Mouse (Mus musculus) kidney, adult 2 months (tissue): Measurements from ENCODE around the gene Gm28372. TPM values are rescaled to one million over a fixed set of nuclear protein-coding genes. Genes with fewer than 3 reads are reported as not detected.
A peak's percentile ranks its signal among the peaks of the same experiment; 100 is the strongest.

Source experiments
- DNase-seq: peaks from one replicate; pipeline ENCODE4 v3.0.0; 2021
- H3K27ac ChIP-seq: fragments of 200-500 bp; 2 replicates; pipeline ENCODE4 v1.5.1; 2012; ENCODE audit warnings: low read depth, low read length, control low read depth, inconsistent platforms; ENCODE audit not compliant: insufficient read depth
- H3K27me3 ChIP-seq: fragments of 200-500 bp; replicated peaks from 2 replicates; pipeline ENCODE4 v1.6.1; 2012; ENCODE audit warnings: mild to moderate bottlenecking, moderate library complexity, low read length, inconsistent platforms; ENCODE audit not compliant: control insufficient read depth, insufficient read depth
- H3K36me3 ChIP-seq: fragments of 200-500 bp; 2 replicates; pipeline ENCODE4 v1.6.1; 2012; ENCODE audit warnings: mild to moderate bottlenecking, moderate library complexity, low read length, inconsistent platforms; ENCODE audit not compliant: control insufficient read depth, insufficient read depth
- H3K4me1 ChIP-seq: fragments of 200-500 bp; 2 replicates; pipeline ENCODE4 v1.6.1; 2011; ENCODE audit warnings: low read length; ENCODE audit not compliant: control insufficient read depth, insufficient read depth
- H3K4me3 ChIP-seq: fragments of 200-500 bp; 2 replicates; pipeline ENCODE4 v1.5.1; 2011; ENCODE audit warnings: mild to moderate bottlenecking, low read depth, low read length, control low read depth; ENCODE audit not compliant: insufficient read depth
- CTCF ChIP-seq: fragments of 200-500 bp; conservative IDR thresholded peaks from 2 replicates; pipeline ENCODE4 v1.5.1; 2011; ENCODE audit warnings: low read depth, mild to moderate bottlenecking, control low read depth, low read length, moderate library complexity, mixed read lengths; ENCODE audit not compliant: insufficient read depth, insufficient read length
- POLR2A ChIP-seq: fragments of 200-500 bp; IDR thresholded peaks from one replicate; pipeline ENCODE4 v1.6.1; 2011; ENCODE audit warnings: low read depth, low read length, control low read depth
- WGBS: fragments of 180-500 bp; shearing (Covaris S2); methylation state at CpG from one replicate; pipeline ENCODE4 v1.1.7; 2018; 5-methylcytosine and 5-hydroxymethylcytosine counted together
- polyA plus RNA-seq: library from polyadenylated mRNA; depleted of rRNA; stranded (reverse); fragments of >200 nt; gene quantifications from 2 replicates; pipeline ENCODE4 v1.2.3, GENCODE M21; 2012

Gm28372 gene
- polyA plus RNA-seq, 1 experiment = not detected

- no peak for TF ChIP-seq POLR2A
- TF ChIP-seq CTCF = no peak
- H3K27me3 ChIP-seq = no peaks in the 10 kb centered on the region
- DNase-seq = no peak
- no peaks in the 10 kb centered on the region for H3K4me1 ChIP-seq
- 94% methylated on average over 3 of the region's 3 CpGs for WGBS
- H3K4me3 ChIP-seq = no peak overlapping the region
- no peaks in the 10 kb centered on the region for H3K36me3 ChIP-seq
- H3K27ac ChIP-seq = no peak overlapping the region
Measured at GRCm38 (mm10) chr2:130438861-130439260, 33.8 kb downstream of the Gm28372 start.

GRCm38 (mm10) chr2:130439840-130440480 is 34.9 kb downstream of the Gm28372 start:
- 94% methylated on average over 4 of the region's 4 CpGs for WGBS
- Histone ChIP-seq H3K27me3 (no peaks in the 10 kb centered on the region), H3K36me3 (no peaks in the 10 kb centered on the region), H3K4me3 (no peak overlapping the region), H3K27ac (no peak overlapping the region), H3K4me1 (no peaks in the 10 kb centered on the region)
- DNase-seq = no peak
- TF ChIP-seq POLR2A (no peak), CTCF (no peak)

DNA sequence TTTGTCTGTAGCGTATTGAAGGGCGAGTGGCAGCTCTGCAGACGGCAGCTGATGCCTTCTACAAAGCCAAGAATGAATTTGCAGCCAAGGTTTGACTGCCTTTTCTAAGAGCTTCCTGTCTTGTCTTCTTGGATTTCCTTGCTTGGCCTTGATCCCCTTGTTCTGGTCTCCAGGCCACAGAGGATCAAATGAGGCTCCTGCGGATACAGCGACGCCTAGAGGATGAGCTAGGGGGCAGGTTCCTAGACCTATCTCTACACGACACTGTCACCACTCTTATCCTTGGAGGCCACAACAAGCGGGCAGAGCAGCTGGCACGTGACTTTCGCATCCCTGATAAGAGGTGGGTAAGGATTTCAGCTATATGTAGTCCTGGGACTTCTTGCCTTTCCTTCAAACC is 37.1 kb downstream of the Gm28372 start:
- Histone ChIP-seq H3K4me3 (no peak overlapping the region), H3K4me1 (0 out of 2 replicates have a peak, but pooled peaks cover 3% of the 10 kb centered on the region), H3K27ac (no peak overlapping the region), H3K36me3 (no peaks in the 10 kb centered on the region), H3K27me3 (no peaks in the 10 kb centered on the region)
- DNase-seq = no peak
- 87% methylated on average over 10 of the region's 10 CpGs for WGBS
- TF ChIP-seq CTCF (no peak), POLR2A (no peak)

DNA sequence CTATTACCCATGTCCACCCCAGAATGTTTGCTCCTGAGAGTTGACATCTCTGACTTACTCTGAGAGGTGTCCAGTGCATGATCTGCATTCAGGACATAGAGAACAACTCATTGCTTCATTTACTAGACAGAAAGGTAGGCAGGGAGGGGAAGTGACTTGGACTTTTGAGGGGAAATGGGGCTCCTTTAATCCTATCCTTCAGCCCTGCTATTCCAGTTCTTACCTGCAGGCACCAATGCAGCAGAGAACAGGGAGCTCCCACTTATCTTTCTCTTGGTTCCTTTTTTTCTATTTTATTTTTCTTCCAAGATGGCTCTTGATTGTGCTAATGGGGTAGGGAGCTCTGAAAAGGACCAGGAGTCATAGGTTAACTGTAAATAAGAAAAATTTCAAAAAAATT is 43.4 kb downstream of the Gm28372 start:
- Histone ChIP-seq H3K36me3 (no peaks in the 10 kb centered on the region), H3K27ac (no peak overlapping the region), H3K4me3 (no peak overlapping the region), H3K4me1 (peaks cover 17% of the 10 kb centered on the region), H3K27me3 (no peaks in the 10 kb centered on the region)
- TF ChIP-seq POLR2A (no peak), CTCF (no peak)
- no peak for DNase-seq

- H3K27me3 ChIP-seq = no peaks in the 10 kb centered on the region
- no peaks in the 10 kb centered on the region for H3K36me3 ChIP-seq
- DNase-seq = peak; percentile 83
- 11% methylated on average over 17 of the region's 17 CpGs for WGBS
- H3K4me3 ChIP-seq = peak overlapping the region; percentile 90
- H3K4me1 ChIP-seq = peaks cover 19% of the 10 kb centered on the region
- H3K27ac ChIP-seq = no peak overlapping the region
- TF ChIP-seq CTCF = no peak
- no peak for TF ChIP-seq POLR2A
Measured at GRCm38 (mm10) chr2:130449021-130449793, 44.2 kb downstream of the Gm28372 start.

DNA sequence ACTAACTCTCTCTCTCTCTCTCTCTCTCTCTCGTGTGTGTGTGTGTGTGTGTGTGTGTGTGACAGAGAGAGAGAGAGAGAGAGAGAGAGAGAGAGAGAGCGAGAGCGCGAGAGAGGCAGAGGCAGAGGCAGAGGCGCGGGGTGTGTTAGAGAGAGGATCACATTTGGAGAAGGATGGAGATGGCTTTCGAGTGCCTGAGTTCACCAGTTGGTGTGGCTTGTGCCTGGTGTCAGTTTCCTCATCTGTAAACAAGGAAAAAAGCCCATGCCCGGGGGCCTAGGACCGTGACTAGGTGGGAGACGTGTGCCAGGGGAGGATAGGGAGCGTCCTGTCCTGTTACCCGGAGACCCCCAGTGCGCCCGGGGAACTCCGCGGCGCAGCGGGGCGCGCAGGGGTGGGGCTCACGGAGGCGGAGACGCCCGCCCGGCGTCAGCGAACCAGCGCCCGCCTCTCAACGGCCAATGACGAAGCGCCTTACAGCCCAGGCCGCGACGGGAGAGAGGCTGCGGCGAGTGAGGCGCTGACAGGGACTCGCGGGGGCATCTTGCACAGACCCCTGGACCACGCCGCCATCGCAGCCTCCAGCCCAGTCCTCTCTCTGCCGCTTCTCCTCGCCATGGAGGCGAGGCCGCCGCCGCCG is 44.9 kb downstream of the Gm28372 start, which contains the start of gene Ptpra:
Ptpra (plus strand) TSS at position 485 of the 640 bp plus-strand sequence.
- no peaks in the 10 kb centered on the region for H3K27me3 ChIP-seq
- peak; percentile 94 for DNase-seq
- H3K36me3 ChIP-seq = no peaks in the 10 kb centered on the region
- peaks cover 19% of the 10 kb centered on the region for H3K4me1 ChIP-seq
- under 1% methylated on average over 50 of the region's 50 CpGs for WGBS
- peak within 1 kb of the TSS; percentile 90 for H3K4me3 ChIP-seq
- H3K27ac ChIP-seq = peak within 1 kb of the TSS; percentile 74
- TF ChIP-seq CTCF = no peak
- TF ChIP-seq POLR2A = peak; percentile 83

- Histone ChIP-seq H3K4me1 (peaks cover 18% of the 10 kb centered on the region), H3K27ac (peak overlapping the region; percentile 74), H3K4me3 (peak overlapping the region; percentile 90), H3K27me3 (no peaks in the 10 kb centered on the region), H3K36me3 (no peaks in the 10 kb centered on the region)
- no peak for DNase-seq
- under 1% methylated on average over 47 of the region's 47 CpGs for WGBS
- TF ChIP-seq CTCF = no peak
- no peak for TF ChIP-seq POLR2A
Measured at GRCm38 (mm10) chr2:130450434-130450796, 45.4 kb downstream of the Gm28372 start.
